Mouse (Mus musculus) heart, adult 11 months (tissue): ENCODE measurements around the gene Dlgap1.

Source experiments
- DNase-seq: peaks from one replicate; pipeline ENCODE4 v3.0.0; 2022

Gene Dlgap1

GRCm38 (mm10) chr17:70534321-70534720 lies 565.4 kb downstream of the Dlgap1 start:
- DNase-seq = no peak

- no peak for DNase-seq
Observed at GRCm38 (mm10) chr17:70541816-70542215, 572.9 kb downstream of the Dlgap1 start.

DNA sequence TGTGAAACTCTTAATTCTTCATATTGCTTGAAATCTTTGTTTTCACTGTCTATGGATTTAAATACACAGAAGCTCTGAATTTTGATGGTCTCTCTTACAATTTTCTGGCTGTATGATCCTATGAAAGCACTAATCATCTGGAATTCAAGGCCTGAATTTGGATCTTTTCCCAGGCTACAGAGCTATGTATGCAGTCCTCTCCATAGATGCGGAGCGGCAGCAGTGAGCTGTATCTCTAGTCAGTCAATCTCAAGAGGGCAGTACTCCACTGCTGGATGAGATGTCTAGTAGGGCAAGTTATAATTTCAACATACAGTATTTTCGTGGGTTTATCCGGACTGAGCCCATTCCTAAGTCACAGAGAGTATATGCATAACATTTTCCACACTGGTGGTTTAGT lies 581.9 kb downstream of the Dlgap1 start:
- peak; percentile 37 for DNase-seq

- peak; percentile 73 for DNase-seq
Observed at GRCm38 (mm10) chr17:70561547-70561946, 592.7 kb downstream of the Dlgap1 start.

DNA sequence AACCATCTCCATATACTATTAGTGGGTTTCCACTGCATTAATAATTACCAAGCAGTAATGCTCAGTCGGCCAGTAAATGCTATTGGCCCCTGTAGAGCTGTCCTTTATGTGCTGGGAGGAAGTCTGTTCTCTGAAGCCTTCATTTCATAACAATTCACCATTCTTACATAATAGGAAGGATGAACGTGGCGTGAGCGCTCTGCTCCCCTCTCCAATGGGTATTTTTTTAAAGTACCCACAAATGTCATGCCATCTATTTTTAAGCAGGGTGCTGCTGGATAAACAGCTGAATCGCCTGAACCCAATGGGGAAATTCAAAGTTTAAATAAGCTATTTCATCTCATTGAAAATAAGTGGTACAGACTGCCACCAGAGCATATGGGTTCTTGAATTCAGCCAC lies 602.0 kb downstream of the Dlgap1 start:
- DNase-seq = peak; percentile 42

DNA sequence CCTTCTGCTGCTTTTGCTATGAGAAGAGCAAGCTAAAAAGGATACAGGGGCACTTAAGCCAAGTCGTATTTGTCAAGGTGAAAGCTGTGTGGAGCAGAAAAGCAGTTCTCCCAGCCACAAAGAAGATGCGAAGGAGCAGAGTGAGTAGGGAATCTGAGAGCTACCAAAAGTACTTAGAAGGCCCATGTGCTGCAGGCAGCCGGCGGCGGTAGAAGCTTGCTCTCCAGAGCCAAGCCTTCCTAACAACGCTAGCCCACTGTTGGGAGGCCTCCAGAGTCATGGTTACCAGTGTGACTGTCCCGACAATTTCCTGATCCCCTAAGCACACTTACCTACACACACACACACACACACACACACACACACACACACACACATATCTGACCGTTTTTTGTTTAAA lies 614.2 kb downstream of the Dlgap1 start:
- peak; percentile 61 for DNase-seq

DNA sequence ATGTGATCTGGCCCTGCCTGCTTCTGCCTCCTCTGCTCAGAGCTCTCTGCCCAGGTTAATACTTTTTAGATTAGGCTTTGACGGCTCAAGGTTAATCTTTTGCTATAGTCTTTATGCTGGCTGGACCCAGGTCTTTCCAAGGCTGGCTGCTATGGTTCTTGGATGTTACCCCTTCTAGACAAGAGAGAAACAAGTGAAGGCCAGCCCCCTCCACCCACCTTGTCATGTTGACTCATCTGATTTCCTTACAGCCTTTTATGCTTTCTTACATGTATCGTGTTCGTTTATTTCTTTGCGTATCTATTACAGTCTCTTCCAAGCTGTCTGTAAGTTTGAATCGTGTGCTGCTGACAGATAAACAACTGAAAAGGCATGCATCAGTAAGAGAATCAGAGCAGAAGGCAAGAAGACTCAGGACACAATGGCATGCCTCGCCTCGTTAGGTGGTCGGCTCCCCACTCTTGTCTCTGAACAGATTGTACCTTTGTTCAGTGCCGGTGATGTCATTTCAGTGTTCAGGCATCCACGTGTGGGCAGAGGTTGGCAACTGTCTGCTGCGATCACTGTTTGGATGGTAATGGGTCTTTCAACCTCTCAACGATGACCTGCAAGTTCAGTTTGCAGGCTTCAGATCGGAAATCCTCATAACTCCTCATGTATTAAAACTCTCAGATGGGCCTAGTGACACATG lies 618.0 kb downstream of the Dlgap1 start:
- DNase-seq = peak; percentile 68

DNA sequence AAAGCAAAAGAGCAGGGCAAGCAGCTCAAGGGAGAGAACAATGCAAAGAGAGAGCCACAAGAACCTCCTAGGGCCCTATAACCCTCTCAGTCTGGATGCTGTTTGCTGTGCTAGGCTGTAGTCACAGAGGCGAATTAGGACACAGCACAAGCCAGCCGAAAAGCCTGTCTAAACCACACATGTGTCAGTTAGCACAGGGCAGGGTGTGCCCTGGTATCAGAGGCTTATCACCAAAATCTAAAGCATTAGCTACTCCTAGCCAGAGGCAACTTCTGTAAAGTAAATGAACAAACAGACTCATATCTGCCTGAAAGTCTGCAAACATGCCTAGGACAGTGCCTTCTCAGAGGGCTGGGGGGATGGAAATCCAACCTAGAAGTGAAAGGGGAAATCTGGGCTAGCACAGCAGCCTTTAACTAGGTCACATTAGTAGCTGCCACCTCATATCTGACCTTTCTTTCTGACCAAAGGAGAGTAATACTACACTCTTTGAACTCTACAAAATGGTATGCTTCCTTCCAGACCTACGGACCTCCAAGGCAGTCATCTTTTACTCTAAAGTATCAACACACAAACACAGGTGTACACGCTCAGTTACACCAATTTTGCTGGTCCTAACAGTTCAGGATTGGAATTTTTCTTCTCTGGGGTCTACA lies 619.2 kb downstream of the Dlgap1 start:
- DNase-seq = peak; percentile 15

DNA sequence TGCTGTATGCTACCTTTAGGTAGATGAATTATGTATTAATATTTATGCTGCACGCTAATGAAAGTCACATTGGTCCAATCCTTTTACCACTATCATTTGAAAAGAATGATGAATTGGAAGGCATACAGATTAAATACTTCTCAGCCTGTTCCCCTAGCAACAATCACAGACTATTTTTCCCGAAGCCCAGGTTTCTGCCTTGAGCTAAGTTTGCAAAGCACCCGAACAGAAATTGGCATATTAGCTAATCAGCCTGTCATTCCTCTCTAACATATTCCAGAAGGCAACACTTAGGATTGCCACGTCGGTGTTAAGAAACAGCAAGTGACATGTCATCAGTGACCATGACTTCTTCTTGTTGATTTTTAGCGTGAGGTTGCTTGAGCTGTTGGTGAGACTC lies 619.8 kb downstream of the Dlgap1 start:
- DNase-seq = peak; percentile 50

- peak; percentile 35 for DNase-seq
Observed at GRCm38 (mm10) chr17:70589140-70589539, 620.3 kb downstream of the Dlgap1 start.

- DNase-seq = peak; percentile 69
Observed at GRCm38 (mm10) chr17:70590506-70590905, 621.6 kb downstream of the Dlgap1 start.

DNA sequence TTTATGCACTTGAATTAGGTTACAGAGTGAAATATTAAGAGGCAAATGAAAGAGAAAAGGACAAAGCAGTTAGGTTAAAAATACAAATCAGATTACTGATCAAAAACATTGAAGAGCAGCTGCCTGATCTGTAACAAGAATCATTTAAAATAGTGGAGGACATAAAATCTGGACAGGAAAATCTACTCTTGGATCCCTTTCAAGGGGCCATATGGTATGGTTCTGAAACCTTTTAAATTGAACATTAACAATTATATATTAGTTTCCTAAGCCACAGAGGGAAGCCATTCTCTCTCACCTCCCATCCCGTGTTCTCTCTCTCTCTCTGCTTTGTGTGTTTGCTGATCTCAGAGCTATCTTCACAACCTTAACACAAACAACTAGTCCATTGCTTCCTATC lies 625.4 kb downstream of the Dlgap1 start:
- DNase-seq = no peak

- DNase-seq = no peak
Observed at GRCm38 (mm10) chr17:70596326-70596725, 627.5 kb downstream of the Dlgap1 start.

DNA sequence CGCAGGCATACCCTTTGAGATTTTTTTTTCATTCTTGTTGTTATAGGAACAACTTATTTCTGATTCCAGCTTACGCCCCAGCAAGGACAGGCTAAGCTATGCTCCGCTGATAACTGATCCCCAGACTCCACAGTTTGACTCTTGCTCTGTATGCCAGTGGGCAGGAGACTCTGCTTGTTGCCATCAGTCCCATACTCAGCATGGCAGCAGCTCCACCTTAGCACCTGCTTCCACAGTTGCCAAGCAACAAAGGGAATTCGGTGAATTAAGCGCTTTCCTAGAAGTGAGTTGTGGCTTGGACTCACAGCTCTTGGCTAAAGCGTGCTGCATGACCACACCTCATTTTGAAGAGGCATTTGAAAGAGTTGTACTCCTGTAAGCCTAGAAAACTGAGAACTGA lies 631.6 kb downstream of the Dlgap1 start:
- DNase-seq = no peak

GRCm38 (mm10) chr17:70602051-70602450 lies 633.2 kb downstream of the Dlgap1 start:
- DNase-seq = peak; percentile 59

GRCm38 (mm10) chr17:70605659-70606058 lies 636.8 kb downstream of the Dlgap1 start:
- DNase-seq = no peak

GRCm38 (mm10) chr17:70612171-70612570 lies 643.3 kb downstream of the Dlgap1 start:
- DNase-seq = peak; percentile 70

- no peak for DNase-seq
Observed at GRCm38 (mm10) chr17:70613897-70614296, 645.0 kb downstream of the Dlgap1 start.

DNA sequence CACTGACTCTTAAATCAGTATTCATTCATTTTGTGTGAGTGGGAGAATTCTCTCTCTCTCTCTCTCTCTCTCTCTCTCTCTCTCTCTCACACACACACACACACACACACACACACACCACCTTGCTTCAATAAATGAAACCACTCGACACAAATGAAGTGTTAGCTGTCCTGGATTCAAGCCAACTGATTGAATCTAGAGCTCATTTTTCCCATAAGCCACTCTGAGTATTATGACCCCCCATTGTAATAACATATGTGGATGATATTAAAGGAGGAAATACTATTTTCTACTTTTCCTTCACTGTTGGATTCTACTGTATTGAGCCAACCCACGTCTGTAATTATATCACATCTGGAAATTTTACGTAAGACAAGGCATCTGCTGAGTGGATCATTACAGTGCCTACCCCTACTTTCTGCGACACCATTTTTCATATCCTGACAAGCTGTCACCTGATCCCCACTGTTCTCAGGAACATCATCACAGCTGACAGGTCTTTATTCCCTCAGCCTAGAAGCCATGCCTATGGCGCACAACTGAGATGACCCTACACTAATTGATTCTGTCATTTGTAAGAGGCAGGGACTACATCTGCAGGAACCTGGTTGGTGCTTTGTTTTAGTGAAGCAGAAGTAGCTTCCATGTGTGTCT lies 645.7 kb downstream of the Dlgap1 start:
- DNase-seq = no peak

- peak; percentile 34 for DNase-seq
Observed at GRCm38 (mm10) chr17:70622493-70622892, 653.6 kb downstream of the Dlgap1 start.

DNA sequence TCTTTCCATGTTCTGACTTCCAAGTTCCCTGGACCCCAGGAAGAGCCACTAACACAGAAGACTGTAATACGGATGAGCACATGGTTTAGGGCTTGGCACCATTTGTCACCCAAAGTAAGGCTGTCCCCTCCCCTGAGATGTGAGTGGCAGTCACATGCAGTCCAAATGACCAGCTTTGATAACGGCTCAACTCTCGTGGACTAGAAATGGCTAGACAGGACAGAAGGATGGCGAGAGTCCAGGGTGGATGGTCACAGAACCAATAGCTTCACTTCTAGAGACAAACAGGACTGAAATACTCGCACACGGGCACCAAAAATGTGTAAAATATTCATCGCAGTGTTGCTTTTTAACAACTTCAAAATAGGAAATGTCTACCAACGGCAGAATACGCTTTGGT lies 657.5 kb downstream of the Dlgap1 start:
- peak; percentile 48 for DNase-seq

GRCm38 (mm10) chr17:70626925-70627324 lies 658.1 kb downstream of the Dlgap1 start:
- DNase-seq = peak; percentile 53

DNA sequence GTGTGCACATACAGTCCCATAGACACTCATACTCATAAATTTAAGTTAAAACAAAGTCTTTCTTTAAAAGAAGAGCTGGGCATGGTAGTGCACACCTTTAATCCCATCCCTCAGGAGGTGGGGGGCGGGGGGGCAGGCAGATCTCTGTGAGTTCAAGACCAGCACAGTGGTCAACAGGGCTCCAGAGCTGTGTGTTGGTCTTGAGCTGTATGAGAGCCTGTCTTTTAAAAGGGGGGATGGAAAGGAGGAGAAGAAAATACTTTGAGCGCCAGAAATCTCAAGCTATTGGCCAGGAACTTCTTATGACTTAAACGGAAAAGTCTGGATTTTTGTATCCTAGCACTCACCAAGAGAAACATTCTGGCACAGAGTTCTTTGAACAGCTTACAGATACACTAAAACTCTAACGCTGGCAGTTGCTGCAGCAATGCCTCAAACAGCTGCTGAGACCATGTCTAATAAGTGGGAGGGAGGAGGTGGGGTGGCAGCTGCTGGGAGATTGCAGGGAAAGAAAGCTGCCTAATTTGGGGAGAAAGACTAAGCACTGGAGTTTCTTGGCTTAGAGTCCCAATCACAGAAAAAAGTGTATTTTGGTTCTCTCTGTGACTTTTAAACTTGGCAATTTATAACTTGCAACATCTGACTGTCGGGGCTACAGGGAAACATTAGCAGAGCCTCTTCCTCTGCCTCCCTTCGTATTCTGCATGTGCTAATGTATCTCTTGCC lies 660.9 kb downstream of the Dlgap1 start:
- peak; percentile 94 for DNase-seq
